Mouse (Mus musculus) liver, adult 2 months (tissue): ENCODE measurements at regions not wholly inside any gene's neighbourhood (a gene's known extent, or its start where the extent isn't known, plus 50 kb on each side); places are given as distances from the start of the nearest gene placed in this dataset.

Experiments used
- CTCF ChIP-seq: fragments of 200-500 bp; IDR thresholded peaks from 2 replicates; pipeline ENCODE4 v1.5.1; 2011; ENCODE audit warnings: low read depth, low read length, control low read depth
- POLR2A ChIP-seq: fragments of 200-500 bp; IDR thresholded peaks from 2 replicates; pipeline ENCODE4 v1.6.1; 2011; ENCODE audit warnings: low read length, control low read depth; ENCODE audit not compliant: insufficient read depth; ENCODE audit errors: extremely low read depth

DNA sequence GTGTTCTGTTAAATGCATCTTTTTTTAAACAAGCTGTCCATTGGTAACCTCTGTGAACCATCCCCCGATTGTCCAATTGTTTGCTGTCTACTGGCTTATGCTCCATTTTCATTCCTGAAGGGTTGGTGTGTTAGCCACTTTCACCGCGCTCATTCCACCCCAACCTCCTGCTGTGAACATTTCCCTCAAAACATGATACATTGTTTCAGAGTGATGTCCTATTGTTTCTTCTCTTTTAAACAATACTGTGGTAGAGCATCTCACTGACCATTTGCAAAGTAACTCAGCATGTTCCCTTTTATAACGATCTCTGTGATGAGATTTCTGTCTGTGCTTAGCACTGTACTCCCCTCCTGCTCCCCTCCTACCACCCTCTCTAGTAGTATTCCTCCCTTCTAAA, 240.1 kb downstream of the Irs2 start:
- TF ChIP-seq CTCF = no peak
- no peak for TF ChIP-seq POLR2A
